ENCODE assay signal across 24 mouse cellular contexts in genomic region chr4:97832279-97832640, GRCm38 (mm10). TPM values are rescaled to one million over a fixed set of nuclear protein-coding genes. Genes with fewer than 3 reads are reported as not detected.
"Had no signal": no experiment of that assay in that cellular context is flagged by ENCODE, and none has a peak within 500 bp of the region (broad histone marks: within the 10 kb centered on the region; RNA-seq: fewer than 3 reads in every experiment).

No protein-coding gene starts in this region.

- DNase-seq: kidney, adult 18-20 months; kidney, adult 9 months; kidney, postnatal 14 days; kidney, postnatal 4 days; layer of hippocampus, postnatal 36 days; liver; liver, embryonic 13.5 days; lung, embryonic 14.5 days; retina, postnatal 1 day; right cerebral cortex, postnatal 25 days; thymus, postnatal 25 days had no signal

- H3K4me2 ChIP-seq: limb, embryonic 13.5 days; liver, embryonic 13.5 days; lung, embryonic 14.5 days; midbrain, embryonic 13.5 days; neural tube, embryonic 13.5 days had no signal

- H3K9me3 ChIP-seq: limb, embryonic 10.5 days; limb, embryonic 13.5 days; liver, embryonic 13.5 days; midbrain, embryonic 13.5 days; neural tube, embryonic 13.5 days had no signal

- H3K4me3 ChIP-seq: limb, embryonic 10.5 days; limb, embryonic 13.5 days; liver, embryonic 13.5 days; midbrain, embryonic 13.5 days; myocyte; neural tube, embryonic 13.5 days had no signal

- H3K27me3 ChIP-seq: limb, embryonic 13.5 days; liver, embryonic 13.5 days; neural tube, embryonic 13.5 days had no signal

- H3K9ac ChIP-seq: limb, embryonic 13.5 days; liver, embryonic 13.5 days; lung, embryonic 14.5 days; midbrain, embryonic 13.5 days; neural tube, embryonic 13.5 days had no signal

- H3K36me3 ChIP-seq: limb, embryonic 10.5 days; liver, embryonic 13.5 days; midbrain, embryonic 13.5 days; neural tube, embryonic 13.5 days had no signal

- ATAC-seq: lung, postnatal 0 days; midbrain, embryonic 13.5 days; midbrain, embryonic 16.5 days had no signal

- H3K27ac ChIP-seq: limb, embryonic 10.5 days; limb, embryonic 13.5 days; liver, embryonic 13.5 days; macrophage; midbrain, embryonic 13.5 days; neural tube, embryonic 13.5 days had no signal

RNA-seq across cellular contexts. Expression of gene E130114P18Rik, which starts 54.4 kb away (rescaled TPM):
- total RNA-seq: megakaryocyte, adult 5-6 weeks; monocyte, adult 5-6 weeks; neutrophil, adult 5-6 weeks had no signal
- polyA plus RNA-seq: macrophage; myocyte; small intestine, adult 2 months; spleen, adult 2 months had no signal
